Mouse (Mus musculus) limb, embryonic 13.5 days (tissue): ENCODE measurements around the gene Thap7. TPM values are rescaled to one million over a fixed set of nuclear protein-coding genes. Genes with fewer than 3 reads are reported as not detected.
"Not testable (repeated sequence)": the region's sequence is repeated elsewhere in the genome, so short reads cannot be mapped to it uniquely, and the experiment has no call there.

ENCODE experiments used
- ATAC-seq: fragments of 200-750 bp; cut with Nextera tagmentation; 2 replicates; pipeline ENCODE4 v1.8.0; 2017; ENCODE audit warnings: low read depth, moderate number of reproducible peaks, moderate TSS enrichment; ENCODE audit not compliant: low FRiP score
- H3K27ac ChIP-seq: fragments of 300-500 bp; sonication (generic); 2 replicates; pipeline ENCODE4 v1.5.1; 2015; ENCODE audit warnings: inconsistent platforms, mild to moderate bottlenecking, moderate library complexity
- H3K27me3 ChIP-seq: fragments of 300-500 bp; sonication (generic); 2 replicates; pipeline ENCODE4 v1.6.1; 2015; ENCODE audit warnings: mild to moderate bottlenecking, inconsistent platforms
- H3K36me3 ChIP-seq: fragments of 300-500 bp; sonication (generic); 2 replicates; pipeline ENCODE4 v1.6.1; 2015; ENCODE audit warnings: inconsistent platforms, mild to moderate bottlenecking, moderate library complexity
- H3K4me1 ChIP-seq: fragments of 300-500 bp; sonication (generic); 2 replicates; pipeline ENCODE4 v1.6.1; 2015; ENCODE audit warnings: inconsistent platforms
- H3K4me2 ChIP-seq: fragments of 300-500 bp; sonication (generic); replicated peaks from 2 replicates; pipeline ENCODE4 v1.6.1; 2015; ENCODE audit warnings: inconsistent platforms, mild to moderate bottlenecking, moderate library complexity
- H3K4me3 ChIP-seq: fragments of 300-500 bp; sonication (generic); 2 replicates; pipeline ENCODE4 v1.5.1; 2015; ENCODE audit warnings: moderate library complexity, mild to moderate bottlenecking, inconsistent platforms
- H3K9ac ChIP-seq: fragments of 300-500 bp; sonication (generic); 2 replicates; pipeline ENCODE4 v1.6.1; 2015; ENCODE audit warnings: mild to moderate bottlenecking, inconsistent platforms
- H3K9me3 ChIP-seq: fragments of 300-500 bp; sonication (generic); 2 replicates; pipeline ENCODE4 v1.6.1; 2016; ENCODE audit warnings: inconsistent platforms
- WGBS: fragments of 180-500 bp; shearing (Covaris S2); methylation state at CpG from one replicate; pipeline ENCODE4 v1.1.7; 2015; 5-methylcytosine and 5-hydroxymethylcytosine counted together
- polyA plus RNA-seq: library from polyadenylated mRNA; unstranded; fragments of >200 nt; fragmentation: Nextera tagmentation; extraction: Ambion mirVana; gene quantifications from 2 replicates; pipeline ENCODE4 v1.2.1, GENCODE M21; 2015

Thap7 gene
- polyA plus RNA-seq, 1 experiment from 2014 or later, result 75.2 TPM

GRCm38 (mm10) chr16:17527606-17528005 is 3.3 kb downstream of the Thap7 start:
- H3K4me3 ChIP-seq, result no peak overlapping the region
- H3K4me2 ChIP-seq, result no peak overlapping the region
- no peaks in the 10 kb centered on the region for H3K9me3 ChIP-seq
- 0 out of 2 replicates have a peak overlapping the region, but pooled peaks have one; percentile 2 for H3K9ac ChIP-seq
- peaks cover 20% of the 10 kb centered on the region for H3K4me1 ChIP-seq
- ATAC-seq, result no peak
- no peak overlapping the region for H3K27ac ChIP-seq
- H3K27me3 ChIP-seq, result no peaks in the 10 kb centered on the region
- peaks cover 63% of the 10 kb centered on the region for H3K36me3 ChIP-seq

DNA sequence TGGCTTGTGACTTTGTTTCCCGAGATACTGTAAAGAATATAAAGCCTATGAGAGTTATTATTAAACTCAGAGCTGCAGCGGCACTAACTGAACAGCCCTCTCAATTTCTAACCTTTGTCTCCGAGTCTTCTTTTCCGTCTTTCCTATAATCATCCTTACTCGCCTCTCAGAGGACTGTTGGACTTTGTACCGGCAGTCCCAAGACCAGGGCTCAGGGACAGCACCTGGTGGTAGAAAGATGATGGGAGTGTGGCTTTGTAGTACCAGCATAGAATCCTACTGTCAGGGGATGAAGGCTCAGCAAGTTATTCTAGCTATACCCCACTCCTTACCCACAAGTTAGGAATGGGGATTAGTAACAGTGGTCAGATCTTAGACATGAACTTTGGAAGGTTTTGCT is 4.7 kb downstream of the Thap7 start:
- ATAC-seq, result no peak
- WGBS, result 92% methylated on average over 6 of the region's 6 CpGs
- H3K4me2 ChIP-seq, result no peak overlapping the region
- no peak overlapping the region for H3K9ac ChIP-seq
- no peak overlapping the region for H3K4me3 ChIP-seq
- no peak overlapping the region; the same call in 1 of the 2 replicates for H3K27ac ChIP-seq
- H3K36me3 ChIP-seq, result peaks cover 77% of the 10 kb centered on the region
- H3K27me3 ChIP-seq, result no peaks in the 10 kb centered on the region
- H3K9me3 ChIP-seq, result no peaks in the 10 kb centered on the region
- peaks cover 10% of the 10 kb centered on the region for H3K4me1 ChIP-seq

DNA sequence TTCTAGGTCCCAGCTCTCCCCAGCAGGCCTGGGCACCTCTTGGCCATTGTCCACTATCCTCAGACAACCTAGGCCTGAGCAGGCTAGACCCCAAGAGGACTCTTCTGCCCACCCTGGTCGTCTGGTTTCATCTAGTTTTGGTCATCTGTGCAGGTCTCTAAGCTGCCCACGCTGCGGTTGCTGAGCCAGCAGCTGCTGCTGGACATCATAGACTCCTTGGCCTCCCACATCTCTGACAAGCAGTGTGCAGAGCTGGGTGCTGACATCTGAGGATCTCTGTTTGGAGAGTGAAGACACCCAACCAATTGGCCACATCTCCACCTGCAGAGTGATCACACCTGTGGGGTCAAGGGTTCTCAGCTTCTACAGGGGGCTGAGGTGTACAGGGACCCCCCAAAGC is 5.4 kb downstream of the Thap7 start:
- no peak overlapping the region for H3K9ac ChIP-seq
- ATAC-seq, result no peak
- H3K4me1 ChIP-seq, result peaks cover 10% of the 10 kb centered on the region
- no peaks in the 10 kb centered on the region for H3K9me3 ChIP-seq
- no peak overlapping the region for H3K4me3 ChIP-seq
- H3K4me2 ChIP-seq, result no peak overlapping the region
- 83% methylated on average over 3 of the region's 3 CpGs for WGBS
- no peaks in the 10 kb centered on the region for H3K27me3 ChIP-seq
- no peak overlapping the region for H3K27ac ChIP-seq
- peaks cover 84% of the 10 kb centered on the region for H3K36me3 ChIP-seq

DNA sequence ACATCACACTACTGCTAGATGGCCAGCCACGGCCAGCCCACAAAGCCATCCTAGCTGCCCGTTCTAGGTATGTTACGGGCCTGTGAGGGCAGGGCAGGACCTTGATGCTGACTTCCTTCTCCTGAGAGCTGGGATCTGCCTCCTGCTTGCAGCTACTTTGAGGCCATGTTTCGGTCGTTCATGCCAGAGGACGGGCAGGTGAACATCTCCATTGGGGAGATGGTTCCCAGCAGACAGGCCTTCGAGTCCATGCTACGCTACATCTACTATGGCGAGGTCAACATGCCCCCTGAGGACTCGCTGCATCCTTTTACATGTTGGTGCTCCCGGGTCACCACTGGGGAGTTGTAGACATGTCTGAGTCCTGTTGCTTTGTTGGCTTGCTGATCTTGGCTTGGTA is 6.8 kb downstream of the Thap7 start:
- Histone ChIP-seq H3K27me3 (no peaks in the 10 kb centered on the region), H3K4me2 (no peak overlapping the region), H3K9ac (no peak overlapping the region), H3K4me1 (no peaks in the 10 kb centered on the region), H3K4me3 (no peak overlapping the region), H3K9me3 (no peaks in the 10 kb centered on the region), H3K36me3 (peaks cover 97% of the 10 kb centered on the region), H3K27ac (no peak overlapping the region)
- no peak for ATAC-seq
- 94% methylated on average over 11 of the region's 11 CpGs for WGBS

DNA sequence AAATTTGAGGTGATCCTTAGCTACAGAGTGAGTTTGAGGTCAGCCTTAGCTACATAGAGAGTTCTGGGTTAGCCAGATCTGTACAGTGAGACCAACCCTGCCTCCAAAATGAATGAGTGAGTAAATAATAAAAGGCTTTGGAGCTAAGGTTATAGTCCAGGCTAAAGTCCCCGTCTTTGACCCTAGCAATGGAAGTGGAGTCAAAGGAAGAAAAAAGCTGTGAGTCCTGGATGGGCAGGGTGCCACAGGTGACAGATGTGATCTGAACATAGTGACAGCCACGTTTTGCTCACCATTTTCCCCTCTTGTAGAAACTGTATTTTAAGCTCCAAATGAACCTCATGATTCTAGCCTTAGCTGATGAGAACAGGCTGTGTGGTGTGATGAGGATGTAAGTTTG is 12.0 kb downstream of the Thap7 start:
- H3K4me2 ChIP-seq, result no peak overlapping the region
- H3K4me3 ChIP-seq, result no peak overlapping the region
- no peaks in the 10 kb centered on the region for H3K4me1 ChIP-seq
- no peak overlapping the region for H3K27ac ChIP-seq
- ATAC-seq, result no peak
- 76% methylated on average over 2 of the region's 2 CpGs for WGBS
- no peak overlapping the region for H3K9ac ChIP-seq
- peaks cover 98% of the 10 kb centered on the region for H3K36me3 ChIP-seq
- no peaks in the 10 kb centered on the region for H3K9me3 ChIP-seq
- no peaks in the 10 kb centered on the region for H3K27me3 ChIP-seq

DNA sequence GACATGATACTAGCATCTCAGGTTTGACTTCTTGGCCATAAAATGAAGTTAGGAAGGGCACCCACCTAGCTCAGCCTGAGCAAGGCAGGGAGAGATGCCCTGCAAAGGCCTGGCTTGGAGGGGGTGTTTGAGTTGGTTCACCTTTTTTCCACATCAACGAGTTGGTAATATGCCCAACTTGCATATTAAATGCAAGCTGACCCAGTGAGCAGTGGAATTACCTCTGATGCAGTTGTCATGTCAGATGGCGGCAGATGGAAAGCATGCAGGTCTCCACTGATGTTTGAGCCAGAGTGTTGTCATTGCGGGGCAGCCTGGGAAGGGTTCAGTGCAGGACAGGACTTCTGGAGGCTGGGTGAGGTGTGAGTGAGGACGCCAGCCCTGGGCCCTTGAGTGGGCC is 19.5 kb downstream of the Thap7 start:
- Histone ChIP-seq H3K9me3 (no peaks in the 10 kb centered on the region), H3K4me3 (no peak overlapping the region), H3K4me1 (peaks cover 16% of the 10 kb centered on the region), H3K27me3 (no peaks in the 10 kb centered on the region), H3K27ac (no peak overlapping the region), H3K4me2 (no peak overlapping the region), H3K36me3 (peaks cover 55% of the 10 kb centered on the region), H3K9ac (no peak overlapping the region)
- ATAC-seq, result no peak
- WGBS, result 89% methylated on average over 4 of the region's 4 CpGs

DNA sequence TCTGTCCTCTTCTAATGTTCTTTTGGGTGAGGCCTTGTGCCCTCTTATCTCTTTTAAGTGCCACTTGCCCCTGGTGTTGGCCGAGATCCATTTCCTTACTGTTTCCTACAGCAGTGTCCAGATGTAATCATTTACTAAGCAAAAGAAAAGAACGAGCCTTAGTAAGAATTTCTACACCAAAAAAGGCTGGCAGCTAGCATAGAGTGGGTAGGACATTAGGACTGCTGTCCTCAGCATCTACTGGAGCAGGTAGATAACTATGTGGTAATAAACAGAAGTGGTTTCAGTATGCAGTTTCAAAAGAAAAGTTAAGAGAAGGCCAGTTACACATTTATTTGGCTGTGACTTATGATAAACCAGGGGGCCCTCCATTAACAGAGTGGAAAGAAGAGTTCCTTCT is 20.2 kb downstream of the Thap7 start:
- ATAC-seq, result no peak
- Histone ChIP-seq H3K9ac (no peak overlapping the region), H3K4me2 (no peak overlapping the region), H3K4me3 (no peak overlapping the region), H3K36me3 (peaks cover 48% of the 10 kb centered on the region), H3K27ac (no peak overlapping the region), H3K9me3 (no peaks in the 10 kb centered on the region), H3K27me3 (peaks cover 3% of the 10 kb centered on the region; the same call in 1 of the 2 replicates), H3K4me1 (peaks cover 16% of the 10 kb centered on the region)
- 89% methylated on average over 2 of the region's 2 CpGs for WGBS

DNA sequence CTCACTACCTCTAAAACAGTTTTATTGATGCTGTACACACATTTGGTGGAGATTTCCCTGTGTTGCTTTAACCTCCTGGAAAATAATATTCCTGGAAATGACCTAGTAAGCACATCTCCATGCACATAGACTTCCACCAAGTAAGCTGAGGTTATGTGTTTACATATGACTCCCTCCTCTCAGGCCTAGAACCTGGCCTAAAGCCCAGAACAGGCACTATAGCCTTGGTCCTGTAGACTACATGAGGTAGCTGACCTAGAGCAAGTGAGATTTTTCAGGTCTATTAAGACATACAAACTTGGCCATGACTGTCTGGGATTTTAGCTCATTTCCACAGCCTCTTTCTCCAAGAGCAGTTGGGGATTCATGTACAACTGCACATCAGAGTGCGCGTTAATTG is 20.8 kb downstream of the Thap7 start:
- peaks cover 16% of the 10 kb centered on the region for H3K4me1 ChIP-seq
- peak overlapping the region; percentile 69 for H3K4me3 ChIP-seq
- H3K9ac ChIP-seq, result peak overlapping the region; percentile 87; the same call in 1 of the 2 replicates
- peaks cover 6% of the 10 kb centered on the region; the same call in 1 of the 2 replicates for H3K27me3 ChIP-seq
- ATAC-seq, result no peak
- H3K9me3 ChIP-seq, result no peaks in the 10 kb centered on the region
- no peak overlapping the region for H3K27ac ChIP-seq
- peak overlapping the region; percentile 83 for H3K4me2 ChIP-seq
- 95% methylated on average over 2 of the region's 2 CpGs for WGBS
- peaks cover 42% of the 10 kb centered on the region for H3K36me3 ChIP-seq

DNA sequence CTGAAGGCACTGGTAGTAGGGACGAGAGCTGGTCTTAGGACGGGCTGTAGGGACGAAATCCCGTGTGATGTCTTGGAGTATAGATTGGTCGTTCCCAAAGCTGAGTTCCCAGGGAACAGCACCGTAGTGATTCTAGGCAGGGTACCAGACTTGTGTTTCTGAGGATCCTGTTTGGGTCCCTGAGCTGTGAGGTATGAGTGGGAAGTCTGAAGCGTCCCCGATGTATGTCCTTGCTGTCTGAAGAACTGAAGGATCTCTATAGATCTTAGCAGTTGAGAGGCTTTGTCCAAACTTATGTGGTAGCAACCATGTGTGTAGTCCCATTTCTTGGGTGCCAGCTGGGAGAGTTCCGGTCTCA is 21.7 kb downstream of the Thap7 start:
- 9% methylated on average over 9 of the region's 9 CpGs for WGBS
- Histone ChIP-seq H3K9me3 (no peaks in the 10 kb centered on the region), H3K27ac (peak overlapping the region; percentile 85), H3K4me3 (peak overlapping the region; percentile 69), H3K9ac (peak overlapping the region; percentile 87), H3K4me2 (peak overlapping the region; percentile 83), H3K4me1 (peaks cover 16% of the 10 kb centered on the region), H3K27me3 (peaks cover 6% of the 10 kb centered on the region; the same call in 1 of the 2 replicates), H3K36me3 (peaks cover 34% of the 10 kb centered on the region)
- ATAC-seq, result no peak

- Histone ChIP-seq H3K27ac (peak within 1 kb of the TSS; percentile 85), H3K9ac (peak within 1 kb of the TSS; percentile 87), H3K9me3 (no peaks in the 10 kb centered on the region), H3K36me3 (peaks cover 28% of the 10 kb centered on the region), H3K4me2 (peak within 1 kb of the TSS; percentile 83), H3K27me3 (peaks cover 6% of the 10 kb centered on the region; the same call in 1 of the 2 replicates), H3K4me1 (peaks cover 16% of the 10 kb centered on the region), H3K4me3 (peak within 1 kb of the TSS; percentile 69)
- ATAC-seq, result peak; percentile 96
- under 1% methylated on average over 50 of the region's 50 CpGs for WGBS
Measured at GRCm38 (mm10) chr16:17508546-17509239, 22.2 kb downstream of the Thap7 start, which contains the start of gene Lztr1. Gene Lztr1, plus strand, starts transcription at chr16:17508688.

- H3K27ac ChIP-seq, result peak overlapping the region; percentile 85
- H3K27me3 ChIP-seq, result peaks cover 10% of the 10 kb centered on the region
- H3K4me1 ChIP-seq, result peaks cover 16% of the 10 kb centered on the region
- whole genome bisulfite sequencing, result 32% methylated on average over 3 of the region's 3 CpGs
- ATAC-seq, H3K9me3 ChIP-seq: not testable (repeated sequence)
- peak overlapping the region; percentile 83 for H3K4me2 ChIP-seq
- peaks cover 22% of the 10 kb centered on the region for H3K36me3 ChIP-seq
- peak overlapping the region; percentile 87 for H3K9ac ChIP-seq
- H3K4me3 ChIP-seq, result peak overlapping the region; percentile 69
Measured at GRCm38 (mm10) chr16:17508031-17508430, 22.9 kb downstream of the Thap7 start.

DNA sequence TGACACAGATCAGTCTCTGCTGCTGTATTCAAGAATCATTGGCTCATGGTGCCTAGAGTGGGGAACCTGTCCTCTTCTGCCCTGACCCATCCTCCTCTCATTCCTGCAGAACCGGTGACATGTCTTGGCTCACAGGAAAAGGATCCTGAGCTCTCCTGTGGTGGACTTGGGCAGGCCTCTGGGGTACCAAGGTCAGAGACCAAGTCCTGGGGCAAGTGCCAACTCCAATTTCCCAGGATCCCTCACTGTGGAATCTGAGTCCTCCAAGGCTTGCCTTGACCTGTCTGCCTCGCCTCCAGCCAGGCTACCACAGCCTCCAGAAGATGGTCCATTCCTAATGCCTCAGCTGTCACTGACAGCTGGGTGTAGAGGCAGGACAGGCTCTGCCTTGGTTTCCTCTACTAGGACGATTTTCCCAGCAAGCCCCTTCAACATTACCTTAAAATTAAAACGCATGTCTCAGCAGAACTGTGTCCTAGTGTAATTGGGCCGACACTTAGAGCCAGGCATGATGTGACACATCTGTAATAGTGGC is 23.9 kb downstream of the Thap7 start:
- peaks cover 10% of the 10 kb centered on the region for H3K27me3 ChIP-seq
- no peak overlapping the region for H3K4me2 ChIP-seq
- no peaks in the 10 kb centered on the region for H3K9me3 ChIP-seq
- no peak overlapping the region for H3K27ac ChIP-seq
- H3K4me1 ChIP-seq, result peaks cover 16% of the 10 kb centered on the region
- H3K9ac ChIP-seq, result no peak overlapping the region
- peaks cover 12% of the 10 kb centered on the region for H3K36me3 ChIP-seq
- no peak for ATAC-seq
- no peak overlapping the region for H3K4me3 ChIP-seq
- WGBS, result 81% methylated on average over 5 of the region's 5 CpGs

- H3K4me1 ChIP-seq, result no peaks in the 10 kb centered on the region
- H3K4me2 ChIP-seq, result no peak overlapping the region
- H3K9ac ChIP-seq, result no peak overlapping the region
- H3K36me3 ChIP-seq, result no peaks in the 10 kb centered on the region
- no peak overlapping the region for H3K4me3 ChIP-seq
- 75% methylated on average over 4 of the region's 4 CpGs for WGBS
- ATAC-seq, result no peak
- H3K27me3 ChIP-seq, result peaks cover 10% of the 10 kb centered on the region
- no peaks in the 10 kb centered on the region for H3K9me3 ChIP-seq
- no peak overlapping the region for H3K27ac ChIP-seq
Measured at GRCm38 (mm10) chr16:17502681-17503080, 28.3 kb downstream of the Thap7 start.
